Comparison of ENCODE assay signal across 10 mouse cellular contexts in genomic region chr13:102334131-102334534, GRCm38 (mm10).
DNase-seq lines count a peak whose midpoint lies in the region; ATAC-seq lines count a peak whose summit lies in the region.
"Had no signal": no experiment of that assay in that cellular context is flagged by ENCODE, and none has a peak within 500 bp of the region (broad histone marks: within the 10 kb centered on the region; RNA-seq: fewer than 3 reads in every experiment).

No protein-coding gene starts in this region.

- H3K4me1 ChIP-seq in heart, embryonic 11.5 days (ENCODE audit: control insufficient read depth, insufficient read depth, low read length) = no peaks in the 10 kb centered on the region; the same call in 1 of the 2 replicates
- 0 out of 2 replicates have a peak, but pooled peaks cover 5% of the 10 kb centered on the region for H3K4me1 ChIP-seq in heart, embryonic 10.5 days
- 0 out of 2 replicates have a peak, but pooled peaks cover 7% of the 10 kb centered on the region for H3K4me1 ChIP-seq in embryonic facial prominence, embryonic 15.5 days
- peaks cover 8% of the 10 kb centered on the region; the same call in 1 of the 2 replicates for H3K4me1 ChIP-seq in hindbrain, embryonic 12.5 days
- H3K4me1 ChIP-seq in stomach, embryonic 15.5 days = no peaks in the 10 kb centered on the region

- no peak overlapping the region for H3K9ac ChIP-seq in heart, embryonic 11.5 days (ENCODE audit: low read depth, low read length)
- H3K9ac ChIP-seq in embryonic facial prominence, embryonic 15.5 days = no peak overlapping the region
- no peak overlapping the region for H3K9ac ChIP-seq in hindbrain, embryonic 12.5 days
- H3K9ac ChIP-seq in stomach, embryonic 15.5 days = no peak overlapping the region
- H3K9ac ChIP-seq: embryonic facial prominence, embryonic 12.5 days had no signal

- intact Hi-C loops in left cerebral cortex, postnatal 4 days (cut with DNase I) = loop anchor here (10.0 kb wide), 3 partner anchors 311 to 569 kb away; partner anchors contain the start of gene Pik3r1

- H3K9me3 ChIP-seq in heart, embryonic 11.5 days (replicated peaks; ENCODE audit: control insufficient read depth, low read length) = no peaks in the 10 kb centered on the region
- H3K9me3 ChIP-seq in heart, embryonic 10.5 days = no peaks in the 10 kb centered on the region
- H3K9me3 ChIP-seq in embryonic facial prominence, embryonic 15.5 days (replicated peaks) = no peaks in the 10 kb centered on the region
- no peaks in the 10 kb centered on the region for H3K9me3 ChIP-seq in hindbrain, embryonic 12.5 days (replicated peaks)
- no peaks in the 10 kb centered on the region for H3K9me3 ChIP-seq in stomach, embryonic 15.5 days
- H3K9me3 ChIP-seq: embryonic facial prominence, embryonic 12.5 days had no signal

- H3K4me2 ChIP-seq in heart, embryonic 11.5 days = peak overlapping the region; percentile 25
- peak overlapping the region; percentile 19; the same call in 1 of the 2 replicates for H3K4me2 ChIP-seq in embryonic facial prominence, embryonic 15.5 days (replicated peaks)
- no peak overlapping the region for H3K4me2 ChIP-seq in hindbrain, embryonic 12.5 days (replicated peaks)
- peak overlapping the region; percentile 14 for H3K4me2 ChIP-seq in stomach, embryonic 15.5 days
- H3K4me2 ChIP-seq: embryonic facial prominence, embryonic 12.5 days had no signal

- 34% methylated on average over 13 of the region's 13 CpGs for WGBS in heart, embryonic 11.5 days (ENCODE audit: insufficient replicate concordance)
- 49% methylated on average over 13 of the region's 13 CpGs for WGBS in heart, embryonic 10.5 days
- WGBS in embryonic facial prominence, embryonic 15.5 days = 29% methylated on average over 13 of the region's 13 CpGs
- 43% methylated on average over 13 of the region's 13 CpGs for WGBS in hindbrain, embryonic 12.5 days
- WGBS in stomach, embryonic 15.5 days = 25% methylated on average over 13 of the region's 13 CpGs

- DNase-seq in heart, embryonic 10.5 days (ENCODE audit: low spot score) = no peak
- DNase-seq in adrenal gland, postnatal 10 days = peak; percentile 66
- DNase-seq in left cerebral cortex, postnatal 4 days = peak; percentile 66
- no peak for DNase-seq in thymus, postnatal 14 days

- H3K4me3 ChIP-seq in heart, embryonic 11.5 days (ENCODE audit: low read depth, low read length) = no peak overlapping the region
- no peak overlapping the region for H3K4me3 ChIP-seq in heart, embryonic 10.5 days
- H3K4me3 ChIP-seq in embryonic facial prominence, embryonic 15.5 days (replicated peaks) = no peak overlapping the region
- no peak overlapping the region for H3K4me3 ChIP-seq in hindbrain, embryonic 12.5 days
- H3K4me3 ChIP-seq in stomach, embryonic 15.5 days (replicated peaks) = no peak overlapping the region
- H3K4me3 ChIP-seq: embryonic facial prominence, embryonic 12.5 days had no signal

- no peaks in the 10 kb centered on the region for H3K27me3 ChIP-seq in heart, embryonic 11.5 days (ENCODE audit: control insufficient read depth, insufficient read depth, low read length)
- no peaks in the 10 kb centered on the region for H3K27me3 ChIP-seq in heart, embryonic 10.5 days (ENCODE audit: insufficient read depth, poor library complexity, severe bottlenecking)
- H3K27me3 ChIP-seq in embryonic facial prominence, embryonic 15.5 days = no peaks in the 10 kb centered on the region
- H3K27me3 ChIP-seq in hindbrain, embryonic 12.5 days = no peaks in the 10 kb centered on the region
- no peaks in the 10 kb centered on the region for H3K27me3 ChIP-seq in stomach, embryonic 15.5 days (replicated peaks)
- H3K27me3 ChIP-seq: CH12.LX; embryonic facial prominence, embryonic 12.5 days had no signal

- no peaks in the 10 kb centered on the region for H3K36me3 ChIP-seq in heart, embryonic 11.5 days (ENCODE audit: control insufficient read depth, insufficient read depth, low read length)
- no peaks in the 10 kb centered on the region for H3K36me3 ChIP-seq in heart, embryonic 10.5 days
- H3K36me3 ChIP-seq in embryonic facial prominence, embryonic 15.5 days = no peaks in the 10 kb centered on the region
- no peaks in the 10 kb centered on the region for H3K36me3 ChIP-seq in hindbrain, embryonic 12.5 days
- H3K36me3 ChIP-seq in stomach, embryonic 15.5 days = no peaks in the 10 kb centered on the region
- H3K36me3 ChIP-seq: embryonic facial prominence, embryonic 12.5 days had no signal

- H3K27ac ChIP-seq in heart, embryonic 11.5 days (ENCODE audit: low read depth, low read length) = 0 out of 2 replicates have a peak overlapping the region, but pooled peaks have one; percentile 10
- no peak overlapping the region for H3K27ac ChIP-seq in heart, embryonic 10.5 days
- no peak overlapping the region for H3K27ac ChIP-seq in embryonic facial prominence, embryonic 15.5 days (replicated peaks)
- H3K27ac ChIP-seq in hindbrain, embryonic 12.5 days = no peak overlapping the region
- no peak overlapping the region for H3K27ac ChIP-seq in stomach, embryonic 15.5 days
- H3K27ac ChIP-seq: embryonic facial prominence, embryonic 12.5 days had no signal

- no peak for ATAC-seq in heart, embryonic 11.5 days (replicated peaks; ENCODE audit: insufficient number of reproducible peaks, low FRiP score, low TSS enrichment)
- no peak for ATAC-seq in embryonic facial prominence, embryonic 15.5 days (ENCODE audit: insufficient number of reproducible peaks, low FRiP score, low TSS enrichment, low read depth)
- ATAC-seq in hindbrain, embryonic 12.5 days (ENCODE audit: low FRiP score) = peak; percentile 75; the same call in 1 of the 2 replicates
- peak; percentile 56; the same call in 1 of the 2 replicates for ATAC-seq in stomach, embryonic 15.5 days (ENCODE audit: insufficient read depth, low FRiP score, low read depth)

Comparison
In these comparisons a context has a peak if more than half of its experiments do, and no peak if none do; other contexts are left out.
1. ATAC-seq: peak in hindbrain, embryonic 12.5 days (single experiment) and stomach, embryonic 15.5 days (single experiment); none in heart, embryonic 11.5 days (single experiment) and embryonic facial prominence, embryonic 15.5 days (single experiment).
2. DNase-seq: peak in adrenal gland, postnatal 10 days (single experiment) and left cerebral cortex, postnatal 4 days (single experiment); none in heart, embryonic 10.5 days (single experiment) and thymus, postnatal 14 days (single experiment).